Mouse (Mus musculus): ENCODE data around the gene Smtnl2.

DNA sequence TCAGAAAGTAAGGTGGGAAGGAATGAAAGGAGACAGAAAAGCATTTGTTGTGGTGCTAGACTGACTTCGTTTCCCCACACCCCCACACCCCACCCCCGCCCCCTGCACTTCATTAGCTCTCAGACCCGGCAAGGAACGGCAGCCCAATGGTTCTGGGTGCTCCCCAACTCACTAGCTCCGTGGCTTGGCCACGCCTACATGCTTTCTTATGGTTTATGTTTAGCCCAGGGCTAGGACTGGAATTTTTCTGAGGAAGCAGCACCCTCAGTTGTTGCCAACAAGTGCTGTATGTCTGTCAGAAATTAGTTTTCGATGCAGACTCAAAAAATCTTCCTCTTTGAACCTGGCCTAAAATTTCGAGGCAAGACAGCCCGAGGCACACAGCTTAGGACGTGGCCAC is 63.0 kb downstream of the Smtnl2 start:
- TF ChIP-seq EP300 (IDR thresholded peaks at IDR 0.05; ENCODE audit: insufficient read depth, low read depth, low read length) (no peak), CTCF (IDR thresholded peaks at IDR 0.05; ENCODE audit: low read depth, low read length) (no peak)

Measured in ES-Bruce4 (cell line).